Comparison of ENCODE assay signal across 8 mouse cellular contexts in genomic region chr9:108348290-108348680, GRCm38 (mm10). TPM values are rescaled to one million over a fixed set of nuclear protein-coding genes. Genes with fewer than 3 reads are reported as not detected.
DNase-seq lines count a peak whose midpoint lies in the region; ATAC-seq and TF ChIP-seq lines count a peak whose summit lies in the region.

No protein-coding gene starts in this region.

- DNase-seq in embryo, embryonic 10.5 days (ENCODE audit: low spot score): peak; percentile 10
- no peak for DNase-seq in embryo, embryonic 10 days (ENCODE audit: low spot score)
- peak; percentile 8 for DNase-seq in thymus, postnatal 0 days (ENCODE audit: low spot score)
- no peak for DNase-seq in thymus, postnatal 14 days
- no peak for DNase-seq in stomach, postnatal 0 days (ENCODE audit: low spot score)
- no peak for DNase-seq in gastrocnemius, adult 18-20 months (ENCODE audit: low spot score)
- no peak for DNase-seq in T-cell, adult 2 months (ENCODE audit: low spot score)

- ATAC-seq in limb, embryonic 13.5 days (ENCODE audit: low FRiP score, low read depth): no peak
- ATAC-seq in stomach, postnatal 0 days (ENCODE audit: low FRiP score, low TSS enrichment): no peak

- H3K36me3 ChIP-seq in limb, embryonic 13.5 days: peaks cover 34% of the 10 kb centered on the region
- H3K36me3 ChIP-seq in stomach, postnatal 0 days (ENCODE audit: control insufficient read depth, insufficient read depth, low read length): peaks cover 18% of the 10 kb centered on the region

- peak overlapping the region; percentile 97; the same call in 1 of the 2 replicates for H3K27ac ChIP-seq in limb, embryonic 13.5 days
- H3K27ac ChIP-seq in stomach, postnatal 0 days (replicated peaks): peak overlapping the region; percentile 96

- TF ChIP-seq CTCF in stomach, postnatal 0 days (IDR thresholded peaks at IDR 0.05; ENCODE audit: low read depth): no peak

- H3K27me3 ChIP-seq in limb, embryonic 13.5 days: no peaks in the 10 kb centered on the region
- no peaks in the 10 kb centered on the region for H3K27me3 ChIP-seq in stomach, postnatal 0 days (ENCODE audit: control insufficient read depth, insufficient read depth, low read length)

- peak overlapping the region; percentile 83 for H3K9ac ChIP-seq in limb, embryonic 13.5 days
- H3K9ac ChIP-seq in stomach, postnatal 0 days (ENCODE audit: low read length): peak overlapping the region; percentile 89

- H3K4me1 ChIP-seq in limb, embryonic 13.5 days: peaks cover 11% of the 10 kb centered on the region
- 0 out of 2 replicates have a peak, but pooled peaks cover 2% of the 10 kb centered on the region for H3K4me1 ChIP-seq in stomach, postnatal 0 days (replicated peaks; ENCODE audit: control insufficient read depth, insufficient read depth)

- WGBS in limb, embryonic 13.5 days: 5% methylated on average over 14 of the region's 14 CpGs
- 1% methylated on average over 14 of the region's 14 CpGs for WGBS in stomach, postnatal 0 days

- peak overlapping the region; percentile 84 for H3K4me2 ChIP-seq in limb, embryonic 13.5 days (replicated peaks)
- H3K4me2 ChIP-seq in stomach, postnatal 0 days (replicated peaks; ENCODE audit: low read depth): peak overlapping the region; percentile 80

- H3K9me3 ChIP-seq in limb, embryonic 13.5 days: no peaks in the 10 kb centered on the region
- H3K9me3 ChIP-seq in stomach, postnatal 0 days (ENCODE audit: control insufficient read depth, low read length): no peaks in the 10 kb centered on the region

- peak overlapping the region; percentile 71 for H3K4me3 ChIP-seq in limb, embryonic 13.5 days
- H3K4me3 ChIP-seq in stomach, postnatal 0 days (ENCODE audit: low read depth, low read length): peak overlapping the region; percentile 87

- no peak for TF ChIP-seq EP300 in stomach, postnatal 0 days (optimal IDR thresholded peaks at IDR 0.05)

RNA-seq across cellular contexts. Expression of gene Usp4, which starts 0.6 kb away (rescaled TPM):
- polyA plus RNA-seq in thymus, postnatal 0 days (2015; fragmentation: Nextera tagmentation; extraction: Ambion mirVana): 83.7 and 93.1 TPM in 2 replicates
- 115 and 116 TPM in 2 replicates for polyA plus RNA-seq in limb, embryonic 13.5 days (2015; fragmentation: Nextera tagmentation; extraction: Ambion mirVana)
- polyA plus RNA-seq in stomach, postnatal 0 days (2015; fragmentation: Nextera tagmentation; extraction: Ambion mirVana): 56.8 and 59.6 TPM in 2 replicates
- 10 to 100 TPM; 81.6 to 89.2 TPM for total RNA-seq in gastrocnemius, adult 18-20 months (2021)

RNA-seq across cellular contexts. Expression of gene Gpx1, which starts 9.6 kb away (rescaled TPM):
- 862 and 915 TPM in 2 replicates for polyA plus RNA-seq in thymus, postnatal 0 days (2015; fragmentation: Nextera tagmentation; extraction: Ambion mirVana)
- polyA plus RNA-seq in limb, embryonic 13.5 days (2015; fragmentation: Nextera tagmentation; extraction: Ambion mirVana): 633 and 719 TPM in 2 replicates
- polyA plus RNA-seq in stomach, postnatal 0 days (2015; fragmentation: Nextera tagmentation; extraction: Ambion mirVana): 1,072 and 1,116 TPM in 2 replicates
- 10 to 100 TPM; 63.2 to 67.5 TPM for total RNA-seq in gastrocnemius, adult 18-20 months (2021)

RNA-seq across cellular contexts. Expression of gene Tcta, which starts 42.3 kb away (rescaled TPM):
- polyA plus RNA-seq in thymus, postnatal 0 days (2015; fragmentation: Nextera tagmentation; extraction: Ambion mirVana): 41.6 and 45.7 TPM in 2 replicates
- 30.3 and 35.8 TPM in 2 replicates for polyA plus RNA-seq in limb, embryonic 13.5 days (2015; fragmentation: Nextera tagmentation; extraction: Ambion mirVana)
- polyA plus RNA-seq in stomach, postnatal 0 days (2015; fragmentation: Nextera tagmentation; extraction: Ambion mirVana): 58.2 and 61.4 TPM in 2 replicates
- total RNA-seq in gastrocnemius, adult 18-20 months (2021): 10 to 100 TPM; 28.0 to 35.6 TPM

RNA-seq across cellular contexts. Expression of gene Rhoa, which starts 42.4 kb away (rescaled TPM):
- polyA plus RNA-seq in thymus, postnatal 0 days (2015; fragmentation: Nextera tagmentation; extraction: Ambion mirVana): 517 and 543 TPM in 2 replicates
- 426 and 428 TPM in 2 replicates for polyA plus RNA-seq in limb, embryonic 13.5 days (2015; fragmentation: Nextera tagmentation; extraction: Ambion mirVana)
- 363 and 370 TPM in 2 replicates for polyA plus RNA-seq in stomach, postnatal 0 days (2015; fragmentation: Nextera tagmentation; extraction: Ambion mirVana)
- 100 to 1,000 TPM in 1 of 2 experiments, 10 to 100 TPM in 1; 91.8 to 111 TPM for total RNA-seq in gastrocnemius, adult 18-20 months (2021)

RNA-seq across cellular contexts. Expression of gene 1700102P08Rik, which starts 44.3 kb away (rescaled TPM):
- polyA plus RNA-seq in thymus, postnatal 0 days (2015; fragmentation: Nextera tagmentation; extraction: Ambion mirVana): 0.57 and 0.99 TPM in 2 replicates
- polyA plus RNA-seq in limb, embryonic 13.5 days (2015; fragmentation: Nextera tagmentation; extraction: Ambion mirVana): 0.52 and 0.99 TPM in 2 replicates
- polyA plus RNA-seq in stomach, postnatal 0 days (2015; fragmentation: Nextera tagmentation; extraction: Ambion mirVana): 0.17 and 0.21 TPM in 2 replicates
- 1 to 10 TPM in 1 of 2 experiments, under 1 TPM in 1; 0.85 to 1.4 TPM for total RNA-seq in gastrocnemius, adult 18-20 months (2021)

Comparison
In these comparisons a context has a peak if more than half of its experiments do, and no peak if none do; other contexts are left out.
1. DNase-seq: peak in embryo, embryonic 10.5 days (single experiment) and thymus, postnatal 0 days (single experiment); none in embryo, embryonic 10 days (single experiment), thymus, postnatal 14 days (single experiment), stomach, postnatal 0 days (single experiment), gastrocnemius, adult 18-20 months (single experiment) and T-cell, adult 2 months (single experiment).